Mouse (Mus musculus) stomach, embryonic 14.5 days (tissue): Measurements from ENCODE around the gene Clasp1. TPM values are rescaled to one million over a fixed set of nuclear protein-coding genes. Genes with fewer than 3 reads are reported as not detected.

Experiments
- ATAC-seq: fragments of 200-750 bp; cut with Nextera tagmentation; 2 replicates; pipeline ENCODE4 v1.8.0; 2017; ENCODE audit warnings: low read depth, moderate TSS enrichment; ENCODE audit not compliant: insufficient number of reproducible peaks, insufficient read depth, low FRiP score
- H3K27ac ChIP-seq: fragments of 300-500 bp; sonication (generic); 2 replicates; pipeline ENCODE4 v1.5.1; 2014; ENCODE audit warnings: mild to moderate bottlenecking, low read length, moderate library complexity, mixed read lengths
- H3K27me3 ChIP-seq: fragments of 300-500 bp; sonication (generic); 2 replicates; pipeline ENCODE4 v1.6.1; 2014; ENCODE audit warnings: low read length, control low read depth, mixed read lengths; ENCODE audit not compliant: control insufficient read depth, insufficient read depth
- H3K36me3 ChIP-seq: fragments of 300-500 bp; sonication (generic); 2 replicates; pipeline ENCODE4 v1.6.1; 2014; ENCODE audit warnings: mild to moderate bottlenecking, control low read depth, low read length, moderate library complexity, mixed read lengths; ENCODE audit not compliant: control insufficient read depth, insufficient read depth
- H3K4me1 ChIP-seq: fragments of 300-500 bp; sonication (generic); 2 replicates; pipeline ENCODE4 v1.6.1; 2014; ENCODE audit warnings: low read length, control low read depth, mixed read lengths; ENCODE audit not compliant: control insufficient read depth, insufficient read depth
- H3K4me2 ChIP-seq: fragments of 300-500 bp; sonication (generic); replicated peaks from 2 replicates; pipeline ENCODE4 v1.6.1; 2014; ENCODE audit warnings: low read depth, low read length, control low read depth
- H3K4me3 ChIP-seq: fragments of 300-500 bp; sonication (generic); 2 replicates; pipeline ENCODE4 v1.5.1; 2014; ENCODE audit warnings: low read depth, low read length, control low read depth
- H3K9ac ChIP-seq: fragments of 300-500 bp; sonication (generic); replicated peaks from 2 replicates; pipeline ENCODE4 v1.6.1; 2014; ENCODE audit warnings: low read depth, mild to moderate bottlenecking, control low read depth, low read length, moderate library complexity, mixed read lengths
- H3K9me3 ChIP-seq: fragments of 300-500 bp; sonication (generic); 2 replicates; pipeline ENCODE4 v1.6.1; 2016; ENCODE audit warnings: low read depth, low read length, control low read depth; ENCODE audit not compliant: control insufficient read depth
- WGBS: fragments of 180-500 bp; shearing (Covaris S2); extraction: QIAGEN DNeasy Blood & Tissue Kit; methylation state at CpG from one replicate; pipeline ENCODE4 v1.1.7; 2014; 5-methylcytosine and 5-hydroxymethylcytosine counted together
- polyA plus RNA-seq: library from polyadenylated mRNA; unstranded; fragments of >200 nt; fragmentation: Nextera tagmentation; extraction: Ambion mirVana; gene quantifications from 2 replicates; pipeline ENCODE4 v1.2.1, GENCODE M21; 2014

The Clasp1 gene
- polyA plus RNA-seq, 1 experiment from 2014 or later = 76.5 TPM

GRCm38 (mm10) chr1:118531259-118531658 is 142.4 kb downstream of the Clasp1 start:
- no peak for ATAC-seq
- H3K9me3 ChIP-seq = no peaks in the 10 kb centered on the region
- H3K36me3 ChIP-seq = peaks cover 59% of the 10 kb centered on the region
- no peak overlapping the region for H3K27ac ChIP-seq
- WGBS = 89% methylated on average over 3 of the region's 3 CpGs
- no peak overlapping the region for H3K4me2 ChIP-seq
- H3K4me3 ChIP-seq = no peak overlapping the region
- H3K9ac ChIP-seq = no peak overlapping the region
- no peaks in the 10 kb centered on the region for H3K4me1 ChIP-seq
- no peaks in the 10 kb centered on the region for H3K27me3 ChIP-seq

DNA sequence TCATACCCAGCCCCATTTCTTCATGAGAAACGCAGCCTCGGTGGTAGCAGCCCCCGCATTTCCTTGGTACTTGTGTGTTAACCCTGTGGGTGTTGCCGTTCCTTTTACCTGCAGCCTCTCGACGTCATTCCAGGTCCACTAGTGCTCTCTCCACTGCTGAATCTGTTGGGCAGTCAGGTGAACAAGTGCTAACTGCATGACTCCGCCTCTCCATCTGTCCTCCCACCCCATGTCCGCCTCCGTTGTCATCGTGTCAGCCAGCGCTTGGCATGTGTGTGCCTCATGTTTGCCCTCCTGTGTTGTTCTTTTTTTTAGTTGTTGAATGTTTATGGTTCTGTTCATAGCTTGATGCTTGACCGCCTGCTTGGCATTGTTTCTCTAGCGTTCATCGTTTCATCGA is 147.2 kb downstream of the Clasp1 start:
- no peaks in the 10 kb centered on the region for H3K4me1 ChIP-seq
- H3K4me2 ChIP-seq = no peak overlapping the region
- H3K9me3 ChIP-seq = no peaks in the 10 kb centered on the region
- no peaks in the 10 kb centered on the region for H3K27me3 ChIP-seq
- peaks cover 52% of the 10 kb centered on the region for H3K36me3 ChIP-seq
- H3K27ac ChIP-seq = no peak overlapping the region
- 95% methylated on average over 15 of the region's 15 CpGs for WGBS
- H3K4me3 ChIP-seq = no peak overlapping the region
- no peak overlapping the region for H3K9ac ChIP-seq
- ATAC-seq = no peak

- H3K4me1 ChIP-seq = no peaks in the 10 kb centered on the region
- H3K36me3 ChIP-seq = peaks cover 58% of the 10 kb centered on the region
- no peak for ATAC-seq
- no peaks in the 10 kb centered on the region for H3K9me3 ChIP-seq
- WGBS = 77% methylated on average over 6 of the region's 6 CpGs
- no peak overlapping the region for H3K4me3 ChIP-seq
- no peak overlapping the region for H3K27ac ChIP-seq
- H3K27me3 ChIP-seq = no peaks in the 10 kb centered on the region
- H3K9ac ChIP-seq = no peak overlapping the region
- no peak overlapping the region for H3K4me2 ChIP-seq
These were observed 150.2 kb downstream of the Clasp1 start for GRCm38 (mm10) chr1:118539046-118539445.

DNA sequence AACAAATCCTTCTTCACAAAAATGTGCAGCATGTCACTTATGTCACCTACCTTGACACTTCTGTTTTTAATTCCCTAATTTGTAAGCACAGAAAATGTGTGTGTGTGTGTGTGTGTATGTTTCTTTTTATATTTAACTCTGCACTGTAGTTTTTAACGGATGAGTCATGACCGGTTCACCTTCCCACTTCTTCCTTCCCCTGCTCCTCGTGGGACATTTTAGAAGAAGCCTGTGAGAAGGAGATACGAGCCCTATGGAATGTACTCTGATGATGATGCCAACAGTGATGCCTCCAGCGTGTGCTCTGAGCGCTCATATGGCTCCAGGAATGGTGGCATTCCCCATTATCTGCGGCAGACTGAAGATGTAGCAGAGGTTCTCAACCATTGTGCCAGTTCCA is 154.0 kb downstream of the Clasp1 start:
- ATAC-seq = no peak
- Histone ChIP-seq H3K36me3 (peaks cover 61% of the 10 kb centered on the region), H3K4me1 (no peaks in the 10 kb centered on the region), H3K4me2 (no peak overlapping the region), H3K9me3 (no peaks in the 10 kb centered on the region), H3K4me3 (no peak overlapping the region), H3K27me3 (no peaks in the 10 kb centered on the region), H3K27ac (no peak overlapping the region), H3K9ac (no peak overlapping the region)
- WGBS = 91% methylated on average over 7 of the region's 7 CpGs

DNA sequence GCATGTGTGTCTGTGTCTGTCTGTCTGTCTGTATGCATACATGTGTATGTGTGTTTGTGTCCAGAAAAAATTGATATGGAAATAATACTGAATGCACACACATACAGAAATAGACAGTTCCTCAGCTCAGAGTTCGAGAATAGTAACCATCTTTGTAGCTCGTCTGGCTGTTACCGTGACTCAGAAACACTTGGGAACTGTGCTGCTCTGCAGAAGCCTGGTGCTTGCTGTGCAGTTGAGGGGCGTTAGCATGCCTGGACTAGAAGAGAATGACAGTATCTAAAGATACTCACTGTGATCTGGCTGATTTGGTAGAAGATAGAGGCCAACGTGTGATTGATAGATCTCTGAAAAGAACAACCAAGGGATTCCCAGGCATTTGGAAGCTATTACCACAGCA is 159.9 kb downstream of the Clasp1 start:
- no peaks in the 10 kb centered on the region for H3K4me1 ChIP-seq
- no peaks in the 10 kb centered on the region for H3K27me3 ChIP-seq
- no peak overlapping the region for H3K27ac ChIP-seq
- H3K4me2 ChIP-seq = no peak overlapping the region
- peaks cover 60% of the 10 kb centered on the region for H3K36me3 ChIP-seq
- no peak overlapping the region for H3K9ac ChIP-seq
- ATAC-seq = no peak
- no peaks in the 10 kb centered on the region for H3K9me3 ChIP-seq
- no peak overlapping the region for H3K4me3 ChIP-seq
- whole genome bisulfite sequencing = 87% methylated on average over 5 of the region's 5 CpGs

GRCm38 (mm10) chr1:118551152-118551551 is 162.3 kb downstream of the Clasp1 start:
- Histone ChIP-seq H3K4me3 (no peak overlapping the region), H3K4me1 (no peaks in the 10 kb centered on the region), H3K4me2 (no peak overlapping the region), H3K9me3 (no peaks in the 10 kb centered on the region), H3K9ac (no peak overlapping the region), H3K27me3 (no peaks in the 10 kb centered on the region), H3K36me3 (peaks cover 58% of the 10 kb centered on the region), H3K27ac (no peak overlapping the region)
- no peak for ATAC-seq
- 87% methylated on average over 5 of the region's 5 CpGs for WGBS

DNA sequence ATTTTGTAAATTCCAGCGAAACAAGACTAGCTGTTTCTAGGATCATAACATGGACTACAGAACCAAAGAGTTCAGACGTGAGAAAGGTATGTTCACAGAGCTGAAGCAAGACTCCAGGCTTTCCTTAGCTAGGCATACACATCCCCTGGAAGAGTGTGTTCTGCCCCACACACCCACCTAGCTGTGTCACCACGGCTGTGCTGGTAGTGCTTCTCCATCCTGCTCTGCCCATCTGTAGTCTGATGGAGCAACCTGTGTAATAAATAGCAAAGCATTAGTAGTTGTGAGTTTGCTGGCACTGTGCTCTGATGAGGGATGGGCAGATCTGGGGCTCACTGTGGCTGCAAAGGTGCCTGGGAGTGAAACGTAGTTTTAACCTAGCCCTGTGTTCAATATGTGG is 163.2 kb downstream of the Clasp1 start:
- H3K27me3 ChIP-seq = no peaks in the 10 kb centered on the region
- H3K27ac ChIP-seq = no peak overlapping the region
- no peaks in the 10 kb centered on the region for H3K9me3 ChIP-seq
- H3K9ac ChIP-seq = no peak overlapping the region
- peaks cover 51% of the 10 kb centered on the region for H3K36me3 ChIP-seq
- 88% methylated on average over 4 of the region's 4 CpGs for WGBS
- ATAC-seq = no peak
- no peak overlapping the region for H3K4me2 ChIP-seq
- no peaks in the 10 kb centered on the region for H3K4me1 ChIP-seq
- no peak overlapping the region for H3K4me3 ChIP-seq

DNA sequence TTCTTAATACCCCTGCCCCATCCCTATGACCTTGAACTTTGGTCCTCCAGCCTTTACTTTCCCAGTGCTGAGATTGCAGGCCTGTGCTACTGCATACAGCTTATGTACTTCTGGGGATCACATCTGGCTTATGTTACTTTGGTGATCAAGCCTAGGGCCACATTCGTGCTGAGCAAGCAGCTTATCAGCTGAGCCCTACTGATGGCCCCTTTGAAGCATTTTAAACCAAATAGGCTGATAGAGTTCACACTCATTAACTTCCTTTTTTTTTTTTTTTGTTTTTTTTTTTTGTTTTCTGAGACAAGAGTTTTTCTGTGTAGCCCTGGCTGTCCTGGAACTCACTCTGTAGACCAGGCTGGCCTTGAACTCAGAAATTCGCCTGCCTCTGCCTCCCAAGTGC is 164.2 kb downstream of the Clasp1 start:
- no peaks in the 10 kb centered on the region for H3K27me3 ChIP-seq
- H3K4me3 ChIP-seq = no peak overlapping the region
- no peak overlapping the region for H3K4me2 ChIP-seq
- H3K36me3 ChIP-seq = peaks cover 48% of the 10 kb centered on the region
- 86% methylated on average over 2 of the region's 2 CpGs for WGBS
- H3K4me1 ChIP-seq = no peaks in the 10 kb centered on the region
- no peak overlapping the region for H3K27ac ChIP-seq
- ATAC-seq = no peak
- no peaks in the 10 kb centered on the region for H3K9me3 ChIP-seq
- H3K9ac ChIP-seq = no peak overlapping the region

DNA sequence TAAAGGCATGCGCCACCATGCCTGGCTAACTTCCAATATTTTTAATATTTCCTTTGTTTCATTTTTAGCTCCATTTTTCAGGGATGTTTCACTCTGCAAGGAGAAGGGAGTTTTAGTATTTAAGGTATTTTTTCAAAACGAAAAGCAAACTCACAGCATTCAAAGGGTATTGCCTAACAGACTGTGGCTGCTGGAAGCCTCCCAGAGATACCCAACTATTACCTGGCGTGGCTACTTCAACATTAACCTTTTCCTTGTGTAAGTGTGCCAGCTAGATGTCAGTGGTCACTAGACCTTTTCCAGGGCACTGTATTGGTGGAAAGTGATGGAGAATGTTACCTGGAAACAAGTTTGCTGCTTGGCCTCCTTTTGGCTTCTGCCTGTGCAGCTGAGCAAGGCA is 164.6 kb downstream of the Clasp1 start:
- Histone ChIP-seq H3K4me1 (no peaks in the 10 kb centered on the region), H3K27me3 (no peaks in the 10 kb centered on the region), H3K4me2 (no peak overlapping the region), H3K9ac (no peak overlapping the region), H3K4me3 (no peak overlapping the region), H3K27ac (no peak overlapping the region), H3K9me3 (no peaks in the 10 kb centered on the region), H3K36me3 (peaks cover 46% of the 10 kb centered on the region)
- no peak for ATAC-seq
- 93% methylated on average over 3 of the region's 3 CpGs for WGBS
